8 mouse cellular contexts compared by ENCODE assay signal in the genomic region with DNA sequence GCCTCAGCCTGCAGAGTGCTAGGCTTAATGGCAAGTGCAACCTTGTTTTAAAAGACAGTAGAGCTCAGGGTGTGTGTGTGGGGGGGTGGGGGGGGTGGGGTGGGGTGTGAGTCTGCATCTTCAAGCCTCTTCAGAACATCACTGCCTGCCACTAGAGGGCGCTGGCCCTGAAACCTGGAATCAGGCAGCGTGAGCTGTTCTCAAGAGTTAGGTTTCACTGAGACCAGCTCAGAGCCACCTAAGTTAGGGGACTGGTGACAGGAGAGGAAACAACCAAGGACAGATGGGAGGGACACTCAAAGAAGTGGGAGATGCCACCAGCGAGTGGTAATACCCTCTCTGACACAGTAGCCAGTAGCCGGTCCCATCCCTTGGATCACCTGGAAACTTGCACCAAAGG.
DNase-seq lines count a peak whose midpoint lies in the region; ATAC-seq and TF ChIP-seq lines count a peak whose summit lies in the region.

No protein-coding gene starts in this region.

- 47% methylated on average over 4 of the region's 4 CpGs for WGBS in kidney, postnatal 0 days
- 52% methylated on average over 4 of the region's 4 CpGs for WGBS in liver, postnatal 0 days (ENCODE audit: insufficient replicate concordance)
- 58% methylated on average over 4 of the region's 4 CpGs for WGBS in stomach, postnatal 0 days

- no peak overlapping the region for H3K4me3 ChIP-seq in kidney, postnatal 0 days (replicated peaks; ENCODE audit: low read depth, low read length)
- H3K4me3 ChIP-seq in brown adipose tissue, adult 24 weeks (ENCODE audit: insufficient read depth, low read depth, low read length), result no peak overlapping the region
- H3K4me3 ChIP-seq in liver, postnatal 0 days (ENCODE audit: low read depth, low read length), result no peak overlapping the region
- no peak overlapping the region for H3K4me3 ChIP-seq in stomach, postnatal 0 days (ENCODE audit: low read depth, low read length)

- H3K27me3 ChIP-seq in kidney, postnatal 0 days (ENCODE audit: insufficient read depth, low read length), result no peaks in the 10 kb centered on the region
- H3K27me3 ChIP-seq in liver, postnatal 0 days (ENCODE audit: insufficient read depth, low read length), result no peaks in the 10 kb centered on the region
- no peaks in the 10 kb centered on the region for H3K27me3 ChIP-seq in stomach, postnatal 0 days (ENCODE audit: control insufficient read depth, insufficient read depth, low read length)

- no peaks in the 10 kb centered on the region for H3K36me3 ChIP-seq in kidney, postnatal 0 days (ENCODE audit: insufficient read depth, low read length)
- H3K36me3 ChIP-seq in liver, postnatal 0 days (replicated peaks; ENCODE audit: insufficient read depth, low read length), result no peaks in the 10 kb centered on the region
- no peaks in the 10 kb centered on the region for H3K36me3 ChIP-seq in stomach, postnatal 0 days (ENCODE audit: control insufficient read depth, insufficient read depth, low read length)

- H3K9me3 ChIP-seq in kidney, postnatal 0 days (replicated peaks; ENCODE audit: low read length), result no peaks in the 10 kb centered on the region
- 0 out of 2 replicates have a peak, but pooled peaks cover 3% of the 10 kb centered on the region for H3K9me3 ChIP-seq in liver, postnatal 0 days (ENCODE audit: low read length)
- H3K9me3 ChIP-seq in stomach, postnatal 0 days (ENCODE audit: control insufficient read depth, low read length), result no peaks in the 10 kb centered on the region

- TF ChIP-seq EP300 in liver, postnatal 0 days (IDR thresholded peaks at IDR 0.05; ENCODE audit: low read depth), result no peak
- TF ChIP-seq EP300 in stomach, postnatal 0 days (optimal IDR thresholded peaks at IDR 0.05), result no peak

- no peak overlapping the region for H3K9ac ChIP-seq in kidney, postnatal 0 days (ENCODE audit: low read depth, low read length)
- no peak overlapping the region for H3K9ac ChIP-seq in liver, postnatal 0 days (replicated peaks)
- H3K9ac ChIP-seq in stomach, postnatal 0 days (ENCODE audit: low read length), result no peak overlapping the region

- no peak for ATAC-seq in kidney, postnatal 0 days (replicated peaks; ENCODE audit: low FRiP score, low read depth)
- ATAC-seq in liver, postnatal 0 days, result no peak
- ATAC-seq in stomach, postnatal 0 days (ENCODE audit: low FRiP score, low TSS enrichment), result no peak
- no peak for ATAC-seq in erythroid progenitor cell, adult 5-6 weeks (replicated peaks; ENCODE audit: low FRiP score, poor library complexity, severe bottlenecking)

- peak; percentile 58 for TF ChIP-seq CTCF in kidney, postnatal 0 days (IDR thresholded peaks at IDR 0.05; ENCODE audit: low read depth)
- TF ChIP-seq CTCF in liver, postnatal 0 days (IDR thresholded peaks at IDR 0.05; ENCODE audit: low read depth), result peak; percentile 67
- TF ChIP-seq CTCF in stomach, postnatal 0 days (IDR thresholded peaks at IDR 0.05; ENCODE audit: low read depth), result peak; percentile 65

- no peak overlapping the region for H3K27ac ChIP-seq in kidney, postnatal 0 days
- peak overlapping the region; percentile 45 for H3K27ac ChIP-seq in brown adipose tissue, adult 24 weeks (replicated peaks; ENCODE audit: low read depth, low read length)
- H3K27ac ChIP-seq in liver, postnatal 0 days (ENCODE audit: low read depth), result no peak overlapping the region
- no peak overlapping the region for H3K27ac ChIP-seq in stomach, postnatal 0 days (replicated peaks)

- no peaks in the 10 kb centered on the region for H3K4me1 ChIP-seq in kidney, postnatal 0 days (replicated peaks; ENCODE audit: insufficient read depth, low read length)
- peaks cover 2% of the 10 kb centered on the region; the same call in 1 of the 2 replicates for H3K4me1 ChIP-seq in brown adipose tissue, adult 24 weeks (ENCODE audit: control insufficient read depth, insufficient read depth, insufficient read length, low read length)
- H3K4me1 ChIP-seq in liver, postnatal 0 days (ENCODE audit: insufficient read depth), result peaks cover 3% of the 10 kb centered on the region; the same call in 1 of the 2 replicates
- H3K4me1 ChIP-seq in stomach, postnatal 0 days (replicated peaks; ENCODE audit: control insufficient read depth, insufficient read depth), result no peaks in the 10 kb centered on the region

- no peak overlapping the region for H3K4me2 ChIP-seq in kidney, postnatal 0 days (ENCODE audit: low read length)
- H3K4me2 ChIP-seq in liver, postnatal 0 days (ENCODE audit: low read depth, low read length), result no peak overlapping the region
- H3K4me2 ChIP-seq in stomach, postnatal 0 days (replicated peaks; ENCODE audit: low read depth), result no peak overlapping the region

- peak; percentile 22 to 40 for DNase-seq in adrenal gland, adult 18-20 months (ENCODE audit: low spot score in 2 of 2)
- no peak for DNase-seq in adrenal gland, adult 8-10 months
- DNase-seq in kidney, postnatal 0 days (ENCODE audit: low spot score), result peak; percentile 36
- DNase-seq in kidney, postnatal 14 days, result no peak
- DNase-seq in liver, postnatal 0 days, result peak; percentile 69
- DNase-seq in stomach, postnatal 0 days (ENCODE audit: low spot score), result peak; percentile 45

Comparison
In these comparisons a context has a peak if more than half of its experiments do, and no peak if none do; other contexts are left out.
1. DNase-seq: peak in adrenal gland, adult 18-20 months (2 of 2), kidney, postnatal 0 days (single experiment), liver, postnatal 0 days (single experiment) and stomach, postnatal 0 days (single experiment); none in adrenal gland, adult 8-10 months (single experiment) and kidney, postnatal 14 days (single experiment).
2. Peak in every context shown above with its lines, with median percentiles within 50 percentile points of each other: CTCF ChIP-seq.